Mouse (Mus musculus): ENCODE measurements around the gene Stx1b.

The Stx1b gene

GRCm38 (mm10) chr7:127817053-127817452, 7.3 kb downstream of the Stx1b start:
- in situ Hi-C loops (cut with MseI, MboI) = no loop called here

GRCm38 (mm10) chr7:127815954-127816821, 8.2 kb downstream of the Stx1b start:
- in situ Hi-C loops (cut with MseI, MboI) = no loop called here

GRCm38 (mm10) chr7:127815116-127815665, 9.2 kb downstream of the Stx1b start:
- in situ Hi-C loops (cut with MseI, MboI) = no loop called here

- in situ Hi-C loops (cut with MseI, MboI) = no loop called here
These were observed 10.0 kb downstream of the Stx1b start for GRCm38 (mm10) chr7:127814241-127814921.

- in situ Hi-C loops (cut with MseI, MboI) = no loop called here
These were observed 10.5 kb downstream of the Stx1b start for GRCm38 (mm10) chr7:127813821-127814220.

- in situ Hi-C loops (cut with MseI, MboI) = no loop called here
These were observed 12.1 kb downstream of the Stx1b start for GRCm38 (mm10) chr7:127812292-127812691.

- in situ Hi-C loops (cut with MseI, MboI) = no loop called here
These were observed 13.1 kb downstream of the Stx1b start for GRCm38 (mm10) chr7:127811240-127811639.

GRCm38 (mm10) chr7:127810650-127811049, 13.7 kb downstream of the Stx1b start:
- in situ Hi-C loops (cut with MseI, MboI) = no loop called here

- in situ Hi-C loops (cut with MseI, MboI) = no loop called here
These were observed 14.5 kb downstream of the Stx1b start for GRCm38 (mm10) chr7:127809846-127810245.

GRCm38 (mm10) chr7:127808821-127809220, 15.5 kb downstream of the Stx1b start:
- in situ Hi-C loops (cut with MseI, MboI) = no loop called here

- in situ Hi-C loops (cut with MseI, MboI) = no loop called here
These were observed 22.0 kb downstream of the Stx1b start for GRCm38 (mm10) chr7:127802313-127802712.

GRCm38 (mm10) chr7:127801010-127801621, 23.2 kb downstream of the Stx1b start:
- in situ Hi-C loops (cut with MseI, MboI) = no loop called here

- in situ Hi-C loops (cut with MseI, MboI) = no loop called here
These were observed 23.8 kb downstream of the Stx1b start, which contains the start of gene Hsd3b7 for GRCm38 (mm10) chr7:127800435-127801009. Gene Hsd3b7 (plus strand): TSS chr7:127800604.

GRCm38 (mm10) chr7:127799738-127800137, 24.6 kb downstream of the Stx1b start:
- in situ Hi-C loops (cut with MseI, MboI) = no loop called here

- in situ Hi-C loops (cut with MseI, MboI) = no loop called here
These were observed 25.1 kb downstream of the Stx1b start for GRCm38 (mm10) chr7:127799211-127799610.

- in situ Hi-C loops (cut with MseI, MboI) = no loop called here
These were observed 25.8 kb downstream of the Stx1b start for GRCm38 (mm10) chr7:127798591-127798990.

- in situ Hi-C loops (cut with MseI, MboI) = no loop called here
These were observed 27.1 kb downstream of the Stx1b start for GRCm38 (mm10) chr7:127797076-127797845.

GRCm38 (mm10) chr7:127785308-127785707, 39.0 kb downstream of the Stx1b start, which contains the start of gene Gm49388:
Gene Gm49388 (plus strand): TSS chr7:127785608.
- in situ Hi-C loops (cut with MseI, MboI) = no loop called here

GRCm38 (mm10) chr7:127778350-127778749, 46.0 kb downstream of the Stx1b start:
- in situ Hi-C loops (cut with MseI, MboI) = no loop called here

GRCm38 (mm10) chr7:127777474-127778266, 46.7 kb downstream of the Stx1b start:
- in situ Hi-C loops (cut with MseI, MboI) = no loop called here
